8 mouse cellular contexts compared by ENCODE assay signal in the genomic region with DNA sequence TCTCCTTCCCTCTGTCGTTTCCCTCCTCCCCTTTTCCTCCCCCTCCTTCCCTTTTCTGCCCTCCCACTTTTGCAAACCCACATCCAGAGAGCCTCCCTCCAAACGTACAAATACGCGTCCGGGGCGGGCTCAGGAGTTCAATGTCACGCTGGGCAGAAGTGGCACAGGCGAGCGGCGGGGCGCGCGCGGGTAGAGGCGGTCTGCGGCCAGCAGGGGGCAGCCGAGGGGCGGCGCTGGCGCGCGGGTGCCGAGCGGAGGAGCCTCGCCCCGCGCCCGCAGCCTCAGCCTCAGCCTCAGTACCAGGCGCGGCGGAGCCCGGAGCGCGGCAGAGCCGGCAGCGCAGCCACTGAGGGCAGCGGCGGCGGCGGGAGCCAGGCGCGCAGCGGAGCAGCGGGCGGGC. TPM values are rescaled to one million over a fixed set of nuclear protein-coding genes. Genes with fewer than 3 reads are reported as not detected.
DNase-seq lines count a peak whose midpoint lies in the region; ATAC-seq lines count a peak whose summit lies in the region.

A gene (plus strand): TSS at position 140 of the 400 bp plus-strand sequence.

- H3K27me3 ChIP-seq in hindbrain, embryonic 14.5 days (ENCODE audit: control insufficient read depth, insufficient read depth, low read length) = peaks cover 27% of the 10 kb centered on the region

- H3K9ac ChIP-seq in hindbrain, embryonic 14.5 days = peak within 1 kb of the TSS; percentile 67

- no peaks in the 10 kb centered on the region for H3K9me3 ChIP-seq in hindbrain, embryonic 14.5 days (ENCODE audit: control insufficient read depth, low read length)

- H3K4me2 ChIP-seq in hindbrain, embryonic 14.5 days (replicated peaks) = peak within 1 kb of the TSS; percentile 84

- peak; percentile 98 for ATAC-seq in hindbrain, embryonic 14.5 days (ENCODE audit: low FRiP score)

- under 1% methylated on average over 37 of the region's 45 CpGs for WGBS in hindbrain, embryonic 14.5 days

- H3K4me3 ChIP-seq in hindbrain, embryonic 14.5 days (replicated peaks; ENCODE audit: low read length) = peak within 1 kb of the TSS; percentile 82

- H3K4me1 ChIP-seq in hindbrain, embryonic 14.5 days (replicated peaks; ENCODE audit: control insufficient read depth, insufficient read depth, low read length) = peaks cover 13% of the 10 kb centered on the region; the same call in 1 of the 2 replicates

- DNase-seq in R1 (ENCODE audit: low read depth, low spot score) = peak; percentile 85
- DNase-seq in cerebellum, postnatal 10 days = peak; percentile 95 to 96
- DNase-seq in frontal cortex, adult 2 months (ENCODE audit: extremely low spot score in 1 of 2, low spot score in 1 of 2) = peak; percentile 56 to 89
- peak; percentile 86 for DNase-seq in hindbrain, embryonic 14.5 days (ENCODE audit: low spot score)
- DNase-seq in left cerebral cortex, adult 11 months (ENCODE audit: low spot score) = peak; percentile 68
- DNase-seq in lung, postnatal 14 days = peak; percentile 54
- DNase-seq in retina, postnatal 1 day = peak; percentile 90
- DNase-seq in urinary bladder, adult 2 months (ENCODE audit: low spot score) = peak; percentile 58

- peak within 1 kb of the TSS; percentile 70 for H3K27ac ChIP-seq in hindbrain, embryonic 14.5 days

- H3K36me3 ChIP-seq in hindbrain, embryonic 14.5 days (replicated peaks; ENCODE audit: control insufficient read depth, insufficient read depth) = no peaks in the 10 kb centered on the region

RNA-seq across cellular contexts. Expression of the gene that starts here (rescaled TPM):
- 8.7 and 9.9 TPM in 2 replicates for polyA plus RNA-seq in frontal cortex, adult 2 months (2012; rRNA removed)
- 1.4 TPM in 2 replicates for polyA plus RNA-seq in hindbrain, embryonic 14.5 days (2014; fragmentation: Nextera tagmentation; extraction: Ambion mirVana)
- 6.9 and 9.3 TPM in 2 replicates for polyA plus RNA-seq in urinary bladder, adult 2 months (2012; rRNA removed)

Comparison
In these comparisons a context has a peak if more than half of its experiments do, and no peak if none do; other contexts are left out.
1. Peak in every context shown above with its lines: DNase-seq, ATAC-seq, H3K4me3 ChIP-seq and H3K27ac ChIP-seq.